Mouse (Mus musculus) liver, embryonic 16.5 days (tissue): ENCODE results near the gene 3110082J24Rik. TPM values are rescaled to one million over a fixed set of nuclear protein-coding genes. Genes with fewer than 3 reads are reported as not detected.
A peak's percentile ranks its signal among the peaks of the same experiment; 100 is the strongest.

ENCODE experiments used
- ATAC-seq: fragments of 200-750 bp; cut with Nextera tagmentation; 2 replicates; pipeline ENCODE4 v1.8.0; 2017; ENCODE audit warnings: low read depth, mild to moderate bottlenecking, moderate number of reproducible peaks, moderate library complexity
- H3K27ac ChIP-seq: fragments of 300-500 bp; sonication (generic); 2 replicates; pipeline ENCODE4 v1.5.1; 2014; ENCODE audit warnings: mild to moderate bottlenecking, low read length
- H3K27me3 ChIP-seq: fragments of 300-500 bp; sonication (generic); 2 replicates; pipeline ENCODE4 v1.6.1; 2014; ENCODE audit warnings: low read depth, low read length, mixed read lengths; ENCODE audit not compliant: control insufficient read depth, insufficient read depth
- H3K36me3 ChIP-seq: fragments of 300-500 bp; sonication (generic); 2 replicates; pipeline ENCODE4 v1.6.1; 2014; ENCODE audit warnings: mild to moderate bottlenecking; ENCODE audit not compliant: control insufficient read depth, insufficient read depth
- H3K4me1 ChIP-seq: fragments of 300-500 bp; sonication (generic); 2 replicates; pipeline ENCODE4 v1.6.1; 2014; ENCODE audit warnings: low read depth, low read length, mixed read lengths; ENCODE audit not compliant: control insufficient read depth
- H3K4me2 ChIP-seq: fragments of 300-500 bp; sonication (generic); 2 replicates; pipeline ENCODE4 v1.6.1; 2014; ENCODE audit warnings: low read depth, low read length, mixed read lengths
- H3K4me3 ChIP-seq: fragments of 300-500 bp; sonication (generic); 2 replicates; pipeline ENCODE4 v1.5.1; 2014; ENCODE audit warnings: low read depth, mild to moderate bottlenecking, low read length
- H3K9ac ChIP-seq: fragments of 300-500 bp; sonication (generic); 2 replicates; pipeline ENCODE4 v1.6.1; 2014; ENCODE audit warnings: low read depth, low read length
- H3K9me3 ChIP-seq: fragments of 300-500 bp; sonication (generic); replicated peaks from 2 replicates; pipeline ENCODE4 v1.6.1; 2016; ENCODE audit warnings: low read length; ENCODE audit not compliant: control insufficient read depth
- WGBS: fragments of 180-500 bp; shearing (Covaris S2); extraction: QIAGEN DNeasy Blood & Tissue Kit; methylation state at CpG from one replicate; pipeline ENCODE4 v1.1.7; 2014; ENCODE audit not compliant: insufficient replicate concordance; 5-methylcytosine and 5-hydroxymethylcytosine counted together
- polyA plus RNA-seq: library from polyadenylated mRNA; unstranded; fragments of >200 nt; fragmentation: Nextera tagmentation; extraction: Ambion mirVana; gene quantifications from 2 replicates; pipeline ENCODE4 v1.2.1, GENCODE M21; 2015

The 3110082J24Rik gene
- polyA plus RNA-seq, 1 experiment from 2014 or later = not detected

DNA sequence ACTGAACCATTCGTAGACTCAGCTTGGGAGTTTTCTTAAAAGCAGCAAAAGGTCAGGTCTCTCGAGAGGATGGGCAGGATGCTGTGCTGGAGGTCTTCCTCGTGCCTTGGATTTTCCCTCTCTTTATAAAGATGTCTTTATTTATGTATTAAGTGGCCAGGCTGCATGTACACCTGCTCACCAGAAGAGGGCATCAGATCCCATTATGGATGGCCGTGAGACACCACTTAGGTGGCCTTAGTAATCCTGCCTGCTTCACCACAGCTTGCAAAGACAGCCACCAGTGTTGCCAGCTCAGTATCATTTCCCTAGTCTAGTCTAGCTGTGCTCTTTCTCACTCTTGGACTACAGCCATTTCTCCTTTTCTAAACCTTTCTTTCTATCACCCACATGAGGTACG is 19.7 kb upstream of the 3110082J24Rik start:
- WGBS = 42% methylated on average over 5 of the region's 5 CpGs
- H3K36me3 ChIP-seq = peaks cover 64% of the 10 kb centered on the region

DNA sequence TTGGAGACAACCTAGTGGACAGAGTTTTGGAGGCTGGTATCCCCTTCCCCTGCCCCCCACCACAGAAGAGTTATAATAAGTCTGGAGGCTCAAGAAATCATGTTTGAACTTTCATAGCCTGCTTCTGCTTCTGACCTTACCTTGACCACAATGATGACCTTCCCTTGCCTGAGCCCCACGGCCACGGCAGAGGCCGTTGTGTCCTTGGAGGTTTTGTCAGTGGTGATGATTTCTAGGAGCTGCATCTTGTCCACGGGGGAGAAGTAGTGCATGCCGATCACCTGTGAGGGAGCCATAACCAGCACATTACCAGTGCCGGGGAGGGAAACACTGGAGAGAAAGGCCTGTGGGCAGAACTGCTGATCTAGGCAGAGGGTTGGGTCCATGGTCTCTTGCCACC is 16.6 kb upstream of the 3110082J24Rik start:
- Histone ChIP-seq H3K4me2 (no peak overlapping the region), H3K27me3 (no peaks in the 10 kb centered on the region), H3K9ac (no peak overlapping the region), H3K27ac (no peak overlapping the region), H3K4me3 (no peak overlapping the region), H3K36me3 (peaks cover 57% of the 10 kb centered on the region), H3K9me3 (no peaks in the 10 kb centered on the region), H3K4me1 (no peaks in the 10 kb centered on the region)
- ATAC-seq = no peak
- WGBS = 87% methylated on average over 6 of the region's 6 CpGs

More for the DNA sequence above, 19.7 kb upstream of the 3110082J24Rik start:
- Histone ChIP-seq H3K4me2 (no peak overlapping the region), H3K9ac (no peak overlapping the region), H3K27me3 (no peaks in the 10 kb centered on the region), H3K27ac (no peak overlapping the region), H3K9me3 (no peaks in the 10 kb centered on the region), H3K4me3 (no peak overlapping the region), H3K4me1 (no peaks in the 10 kb centered on the region)
- no peak for ATAC-seq

DNA sequence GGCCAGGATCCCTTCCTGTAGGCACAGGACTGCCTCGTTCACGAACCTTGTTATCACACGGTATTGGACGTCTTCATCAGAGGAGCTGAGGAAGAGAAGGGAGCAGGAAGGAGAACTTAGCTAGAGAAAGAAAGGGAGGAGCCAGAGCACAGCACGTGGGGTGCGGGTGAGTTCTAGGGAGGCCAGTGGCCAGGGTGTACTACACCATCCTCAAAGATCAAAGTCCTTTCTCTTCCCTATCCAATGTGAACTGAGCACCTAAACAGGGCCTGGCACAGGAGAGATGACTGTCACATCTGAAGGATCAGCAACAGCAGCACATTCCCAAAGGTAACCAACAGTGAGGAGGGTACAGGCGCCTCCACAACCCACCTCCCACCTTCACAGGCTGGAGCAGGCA is 14.2 kb upstream of the 3110082J24Rik start:
- H3K27ac ChIP-seq = no peak overlapping the region
- peaks cover 46% of the 10 kb centered on the region for H3K36me3 ChIP-seq
- no peaks in the 10 kb centered on the region for H3K9me3 ChIP-seq
- H3K9ac ChIP-seq = no peak overlapping the region
- WGBS = 77% methylated on average over 7 of the region's 7 CpGs
- no peak for ATAC-seq
- no peak overlapping the region for H3K4me3 ChIP-seq
- no peak overlapping the region for H3K4me2 ChIP-seq
- peaks cover 4% of the 10 kb centered on the region; the same call in 1 of the 2 replicates for H3K27me3 ChIP-seq
- no peaks in the 10 kb centered on the region for H3K4me1 ChIP-seq

DNA sequence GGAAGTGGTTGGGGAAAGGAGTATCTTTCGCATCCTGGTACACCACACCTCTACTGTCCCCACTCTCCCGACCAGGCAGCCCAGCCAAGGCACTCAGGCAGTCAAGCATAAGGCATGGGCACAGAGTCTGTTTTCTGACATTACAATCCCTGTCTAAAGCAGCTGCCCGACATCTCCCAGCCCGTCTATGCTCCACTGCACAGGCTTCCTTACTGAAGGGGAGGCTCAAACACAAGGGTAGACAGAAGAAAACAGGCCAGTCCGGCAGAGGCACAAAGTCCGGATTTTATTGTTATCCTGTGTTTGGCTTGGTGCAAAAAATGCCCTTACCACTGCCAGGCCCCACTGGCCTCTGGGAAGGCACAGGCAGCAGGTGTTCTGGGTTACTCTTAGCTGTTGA is 13.3 kb upstream of the 3110082J24Rik start:
- Histone ChIP-seq H3K27me3 (peaks cover 13% of the 10 kb centered on the region), H3K9ac (no peak overlapping the region), H3K4me1 (peaks cover 4% of the 10 kb centered on the region), H3K4me2 (no peak overlapping the region), H3K36me3 (peaks cover 39% of the 10 kb centered on the region), H3K4me3 (no peak overlapping the region), H3K27ac (no peak overlapping the region), H3K9me3 (no peaks in the 10 kb centered on the region)
- ATAC-seq = no peak
- WGBS = 84% methylated on average over 6 of the region's 6 CpGs

DNA sequence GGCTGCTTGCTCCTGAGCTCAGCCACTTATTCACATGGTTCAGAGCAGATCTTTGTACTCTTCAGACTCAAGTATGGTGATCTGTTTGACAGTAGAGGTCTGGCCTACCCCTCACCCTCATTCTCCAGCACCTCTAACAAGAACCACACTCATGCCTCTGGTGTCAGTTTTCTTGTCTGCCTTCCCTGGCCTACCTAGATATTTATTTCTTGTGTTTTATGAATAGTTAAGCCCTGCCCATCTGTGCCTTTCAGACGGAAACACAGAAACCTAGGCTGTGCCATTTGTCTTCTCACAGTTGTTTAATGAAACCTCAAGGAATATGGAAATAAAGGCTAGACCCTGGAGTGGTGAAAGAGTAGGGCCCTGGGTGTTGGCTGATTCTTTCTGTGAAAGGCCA is 12.1 kb upstream of the 3110082J24Rik start:
- ATAC-seq = no peak
- 77% methylated on average over 1 of the region's 1 CpGs for WGBS

DNA sequence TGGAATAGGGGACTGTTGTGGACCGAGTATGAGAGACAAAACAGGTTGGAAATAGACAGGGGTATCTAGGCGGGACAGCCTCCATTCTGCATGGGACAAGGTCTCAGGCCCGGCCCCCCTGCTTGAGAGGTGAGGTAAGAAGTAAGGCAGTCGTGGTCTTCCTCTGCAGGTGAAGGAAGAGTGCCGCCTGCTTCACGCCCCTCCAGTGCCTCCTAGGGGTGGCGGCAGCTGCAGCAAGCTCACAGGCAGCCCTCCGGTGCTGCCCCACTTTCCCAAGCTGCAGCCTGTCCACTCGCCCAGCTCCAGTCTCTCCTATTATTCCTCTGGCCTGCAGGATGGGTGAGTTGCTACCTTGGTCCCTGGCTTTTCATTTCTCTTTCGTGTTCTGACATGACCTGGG is 9.8 kb upstream of the 3110082J24Rik start:
- peaks cover 10% of the 10 kb centered on the region for H3K4me1 ChIP-seq
- H3K4me3 ChIP-seq = no peak overlapping the region
- no peak overlapping the region for H3K9ac ChIP-seq
- no peaks in the 10 kb centered on the region for H3K9me3 ChIP-seq
- no peak overlapping the region for H3K27ac ChIP-seq
- H3K36me3 ChIP-seq = peaks cover 9% of the 10 kb centered on the region
- ATAC-seq = no peak
- WGBS = 37% methylated on average over 10 of the region's 10 CpGs
- peaks cover 41% of the 10 kb centered on the region for H3K27me3 ChIP-seq
- no peak overlapping the region for H3K4me2 ChIP-seq

More for the DNA sequence above, 12.1 kb upstream of the 3110082J24Rik start:
- Histone ChIP-seq H3K9ac (no peak overlapping the region), H3K27ac (no peak overlapping the region), H3K9me3 (no peaks in the 10 kb centered on the region), H3K4me1 (peaks cover 4% of the 10 kb centered on the region), H3K27me3 (peaks cover 25% of the 10 kb centered on the region), H3K36me3 (peaks cover 30% of the 10 kb centered on the region), H3K4me3 (no peak overlapping the region), H3K4me2 (no peak overlapping the region)

DNA sequence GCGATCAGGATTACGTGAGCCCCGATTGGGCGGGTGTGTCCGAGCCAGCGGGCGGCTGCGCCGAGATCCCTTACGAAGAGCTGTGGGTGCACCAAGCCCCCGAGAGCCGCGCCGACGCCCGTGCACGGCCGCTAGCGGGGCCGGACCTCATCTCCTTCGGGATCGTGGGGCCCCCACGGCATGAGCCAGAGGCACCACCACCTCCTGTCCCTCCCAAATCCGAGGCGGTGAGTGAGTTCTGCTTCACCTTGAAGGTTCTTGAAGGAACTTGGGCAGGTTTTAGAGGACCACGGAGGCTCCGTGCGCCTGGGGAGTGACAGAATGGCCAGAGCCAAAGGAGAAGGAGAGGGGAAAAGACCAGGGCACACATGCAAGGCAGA is 8.9 kb upstream of the 3110082J24Rik start:
- Histone ChIP-seq H3K4me2 (peak overlapping the region; percentile 70), H3K4me3 (peak overlapping the region; percentile 52), H3K9me3 (no peaks in the 10 kb centered on the region), H3K27me3 (peaks cover 51% of the 10 kb centered on the region), H3K9ac (no peak overlapping the region), H3K36me3 (peaks cover 8% of the 10 kb centered on the region), H3K27ac (no peak overlapping the region), H3K4me1 (peaks cover 13% of the 10 kb centered on the region)
- ATAC-seq = no peak
- 1% methylated on average over 28 of the region's 28 CpGs for WGBS

DNA sequence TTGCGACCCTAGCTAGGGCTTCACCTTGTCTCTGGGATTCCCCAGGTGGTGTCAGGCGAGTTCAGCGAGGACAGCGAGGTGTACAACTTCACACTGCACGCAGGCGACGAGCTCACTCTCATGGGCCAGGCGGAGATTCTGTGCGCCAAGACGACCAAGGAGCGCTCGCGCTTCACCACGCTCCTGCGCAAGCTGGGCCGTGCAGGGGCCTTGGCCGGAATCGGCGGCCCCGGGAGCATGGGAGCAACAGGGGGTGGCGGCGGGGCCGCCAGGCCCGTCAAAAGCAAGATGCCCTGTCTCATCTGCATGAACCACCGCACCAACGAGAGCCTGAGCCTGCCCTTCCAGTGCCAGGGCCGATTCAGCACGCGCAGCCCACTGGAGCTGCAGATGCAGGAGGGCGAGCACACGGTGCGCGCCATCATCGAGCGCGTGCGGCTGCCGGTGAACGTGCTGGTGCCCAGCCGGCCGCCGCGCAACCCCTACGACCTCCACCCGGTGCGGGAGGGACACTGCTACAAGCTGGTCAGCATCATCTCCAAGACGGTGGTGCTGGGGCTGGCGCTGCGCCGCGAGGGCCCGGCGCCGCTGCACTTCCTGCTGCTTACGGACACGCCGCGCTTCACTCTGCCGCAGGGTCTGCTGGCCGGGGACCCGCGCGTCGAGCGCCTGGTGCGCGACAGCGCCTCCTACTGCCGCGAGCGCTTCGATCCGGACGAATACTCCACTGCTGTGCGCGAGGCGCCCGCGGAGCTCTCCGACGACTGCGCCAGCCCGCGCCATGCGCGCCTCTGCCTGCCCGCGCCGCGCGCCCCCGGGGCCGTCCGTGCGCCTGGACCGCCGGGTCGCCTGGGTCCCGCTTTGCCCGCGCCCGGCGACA is 8.2 kb upstream of the 3110082J24Rik start:
- peak overlapping the region; percentile 70 for H3K4me2 ChIP-seq
- H3K27ac ChIP-seq = no peak overlapping the region
- peak; percentile 48; the same call in 1 of the 2 replicates for ATAC-seq
- H3K9ac ChIP-seq = no peak overlapping the region
- peaks cover 13% of the 10 kb centered on the region for H3K4me1 ChIP-seq
- H3K4me3 ChIP-seq = peak overlapping the region; percentile 52
- WGBS = 1% methylated on average over 94 of the region's 103 CpGs
- no peaks in the 10 kb centered on the region for H3K9me3 ChIP-seq
- H3K27me3 ChIP-seq = peaks cover 55% of the 10 kb centered on the region
- H3K36me3 ChIP-seq = peaks cover 3% of the 10 kb centered on the region

DNA sequence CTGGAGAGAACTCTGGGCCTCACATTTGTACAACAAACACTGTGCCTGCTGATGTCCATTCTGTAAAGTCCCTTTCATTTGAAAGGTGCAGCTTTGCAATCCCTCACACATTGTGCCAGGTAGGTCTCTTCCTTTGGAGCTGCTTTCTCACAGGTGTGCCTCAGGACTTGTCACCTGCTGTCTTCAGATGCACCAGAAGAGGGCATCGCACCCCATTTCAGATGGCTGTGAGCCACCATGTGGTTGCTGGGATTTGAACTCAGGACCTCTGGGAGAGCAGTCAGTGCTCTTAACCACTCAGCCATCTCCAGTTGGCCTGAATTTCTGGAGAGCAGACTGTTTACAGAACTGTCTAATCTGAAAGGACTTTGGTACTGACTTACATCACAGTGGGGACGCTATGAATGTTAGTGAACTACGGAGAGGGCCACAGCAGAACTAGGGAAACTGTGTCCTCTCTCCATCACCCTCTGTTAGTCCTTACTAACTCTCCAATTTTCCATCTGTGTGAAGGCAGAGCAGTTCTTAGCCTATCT is 6.7 kb upstream of the 3110082J24Rik start:
- H3K27ac ChIP-seq = no peak overlapping the region
- no peaks in the 10 kb centered on the region for H3K36me3 ChIP-seq
- peaks cover 63% of the 10 kb centered on the region for H3K27me3 ChIP-seq
- no peak overlapping the region for H3K9ac ChIP-seq
- H3K4me3 ChIP-seq = no peak overlapping the region
- ATAC-seq = peak; percentile 58
- peaks cover 13% of the 10 kb centered on the region for H3K4me1 ChIP-seq
- H3K9me3 ChIP-seq = no peaks in the 10 kb centered on the region
- H3K4me2 ChIP-seq = no peak overlapping the region
- whole genome bisulfite sequencing = 81% methylated on average over 3 of the region's 3 CpGs
